Comparison of ENCODE assay signal across 9 mouse cellular contexts in the genomic region with DNA sequence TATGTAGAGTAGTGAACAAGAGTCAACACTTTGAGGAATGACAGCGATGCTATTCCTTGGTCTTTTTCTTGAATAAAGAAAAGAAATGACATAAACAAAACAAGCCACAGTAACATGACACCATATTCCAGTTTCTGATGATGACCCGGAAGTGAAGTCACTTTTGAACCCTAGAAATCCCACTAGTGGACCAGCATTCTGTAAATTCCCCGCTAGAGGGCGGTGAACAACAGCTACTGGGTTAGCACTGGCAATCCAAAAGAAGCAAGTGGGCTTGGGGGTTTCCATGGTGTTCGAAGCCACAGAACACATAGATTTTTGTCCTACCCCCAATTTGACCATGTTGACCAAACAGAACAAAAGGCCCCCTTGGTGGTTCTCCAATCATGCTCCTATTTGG.
DNase-seq lines count a peak whose midpoint lies in the region; ATAC-seq and TF ChIP-seq lines count a peak whose summit lies in the region.
"Had no signal": no experiment of that assay in that cellular context is flagged by ENCODE, and none has a peak within 500 bp of the region (broad histone marks: within the 10 kb centered on the region; RNA-seq: fewer than 3 reads in every experiment).

No protein-coding gene starts in this region.

- DNase-seq in heart, adult 11 months = peak; percentile 95
- no peak for DNase-seq in heart, embryonic 10.5 days (ENCODE audit: low spot score)
- DNase-seq in CD4-positive, CD25-positive, alpha-beta regulatory T cell, adult 2 months (ENCODE audit: low read depth, low spot score) = peak; percentile 86
- DNase-seq in adrenal gland, postnatal 25 days = peak; percentile 53
- DNase-seq in frontal cortex, postnatal 25 days (ENCODE audit: low spot score in 2 of 2) = peak; percentile 50 to 57
- peak; percentile 24 for DNase-seq in large intestine, adult 2 months (ENCODE audit: low read depth, low spot score)
- DNase-seq in lung, embryonic 14.5 days = peak; percentile 92
- peak; percentile 63 to 80 for DNase-seq in spleen, postnatal 4 days (ENCODE audit: low spot score in 2 of 2)

- peak; percentile 85 for TF ChIP-seq CTCF in lung, embryonic 14.5 days (IDR thresholded peaks at IDR 0.05; ENCODE audit: low read depth)

- H3K4me3 ChIP-seq in heart, embryonic 10.5 days = no peak overlapping the region
- H3K4me3 ChIP-seq in lung, embryonic 14.5 days (ENCODE audit: low read depth, low read length) = no peak overlapping the region
- H3K4me3 ChIP-seq: lung, embryonic 15.5 days had no signal

- WGBS in heart, embryonic 10.5 days = 38% methylated on average over 5 of the region's 5 CpGs
- WGBS in large intestine, adult 2 months = 37% methylated on average over 5 of the region's 5 CpGs
- 24% methylated on average over 5 of the region's 5 CpGs for WGBS in lung, embryonic 14.5 days

- H3K4me2 ChIP-seq in lung, embryonic 14.5 days = no peak overlapping the region
- H3K4me2 ChIP-seq: lung, embryonic 15.5 days had no signal

- no peaks in the 10 kb centered on the region for H3K9me3 ChIP-seq in heart, embryonic 10.5 days
- H3K9me3 ChIP-seq in lung, embryonic 14.5 days (ENCODE audit: low read depth, low read length) = no peaks in the 10 kb centered on the region
- H3K9me3 ChIP-seq: lung, embryonic 15.5 days had no signal

- peaks cover 4% of the 10 kb centered on the region; the same call in 1 of the 2 replicates for H3K36me3 ChIP-seq in heart, embryonic 10.5 days
- peaks cover 47% of the 10 kb centered on the region for H3K36me3 ChIP-seq in lung, embryonic 14.5 days (ENCODE audit: insufficient read depth)

- no peak for ATAC-seq in lung, embryonic 14.5 days (ENCODE audit: insufficient read depth)

- H3K9ac ChIP-seq in lung, embryonic 14.5 days = no peak overlapping the region
- H3K9ac ChIP-seq: lung, embryonic 15.5 days had no signal

- no peaks in the 10 kb centered on the region for H3K27me3 ChIP-seq in heart, embryonic 10.5 days (ENCODE audit: insufficient read depth, poor library complexity, severe bottlenecking)
- H3K27me3 ChIP-seq in lung, embryonic 14.5 days (ENCODE audit: insufficient read depth, low read length) = no peaks in the 10 kb centered on the region
- H3K27me3 ChIP-seq: lung, embryonic 15.5 days had no signal

- H3K4me1 ChIP-seq in heart, embryonic 10.5 days = peaks cover 5% of the 10 kb centered on the region; the same call in 1 of the 2 replicates
- peaks cover 4% of the 10 kb centered on the region; the same call in 1 of the 2 replicates for H3K4me1 ChIP-seq in lung, embryonic 14.5 days (ENCODE audit: insufficient read depth)

- H3K27ac ChIP-seq in heart, embryonic 10.5 days = no peak overlapping the region
- H3K27ac ChIP-seq in lung, embryonic 14.5 days (ENCODE audit: low read depth) = no peak overlapping the region
- H3K27ac ChIP-seq: lung, embryonic 15.5 days had no signal
